ENCODE assay signal across 15 mouse cellular contexts in the genomic region with DNA sequence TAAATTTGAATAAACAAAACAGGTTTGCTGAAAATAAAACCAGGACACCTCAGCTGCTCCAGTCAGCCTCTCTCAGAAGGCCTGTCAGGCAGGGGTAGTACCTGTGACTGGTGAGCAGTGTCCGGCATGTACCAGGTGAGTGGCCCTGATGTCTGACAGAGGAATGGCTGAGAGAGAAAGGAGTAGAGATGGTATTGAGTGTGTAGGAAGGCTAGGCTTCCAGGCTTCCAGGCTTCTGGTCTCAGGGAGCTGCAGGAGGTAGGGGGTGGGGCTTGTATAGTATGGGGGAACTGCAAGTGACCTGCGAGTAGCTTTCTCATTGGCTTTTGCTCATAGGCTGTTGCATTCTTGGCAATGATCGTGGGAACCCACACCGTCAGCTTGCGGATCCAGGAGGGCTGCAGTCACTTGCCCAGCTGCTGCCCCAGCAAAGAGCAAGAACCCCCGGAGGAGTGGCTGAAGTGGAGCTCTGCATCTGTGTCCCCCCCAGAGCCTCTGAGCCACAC. TPM values are rescaled to one million over a fixed set of nuclear protein-coding genes. Genes with fewer than 3 reads are reported as not detected.
DNase-seq lines count a peak whose midpoint lies in the region; ATAC-seq lines count a peak whose summit lies in the region.
"Had no signal": no experiment of that assay in that cellular context is flagged by ENCODE, and none has a peak within 500 bp of the region (broad histone marks: within the 10 kb centered on the region; RNA-seq: fewer than 3 reads in every experiment).

Il25 (plus strand) TSS at position 51 of the 506 bp plus-strand sequence.

- peaks cover 20% of the 10 kb centered on the region for H3K4me1 ChIP-seq in heart, embryonic 12.5 days (replicated peaks)
- H3K4me1 ChIP-seq in heart, embryonic 11.5 days (ENCODE audit: control insufficient read depth, insufficient read depth, low read length) = 0 out of 2 replicates have a peak, but pooled peaks cover 4% of the 10 kb centered on the region
- peaks cover 20% of the 10 kb centered on the region for H3K4me1 ChIP-seq in neural tube, embryonic 12.5 days
- H3K4me1 ChIP-seq in hindbrain, embryonic 14.5 days (replicated peaks; ENCODE audit: control insufficient read depth, insufficient read depth, low read length) = peaks cover 18% of the 10 kb centered on the region

- 39% methylated on average over 6 of the region's 6 CpGs for WGBS in heart, embryonic 12.5 days
- 32% methylated on average over 6 of the region's 6 CpGs for WGBS in heart, embryonic 11.5 days (ENCODE audit: insufficient replicate concordance)
- 33% methylated on average over 6 of the region's 6 CpGs for WGBS in neural tube, embryonic 12.5 days
- WGBS in hindbrain, embryonic 14.5 days = 32% methylated on average over 6 of the region's 6 CpGs

- no peak within 1 kb of the TSS for H3K27ac ChIP-seq in heart, embryonic 12.5 days (ENCODE audit: poor library complexity, severe bottlenecking)
- H3K27ac ChIP-seq in heart, embryonic 11.5 days (ENCODE audit: low read depth, low read length) = no peak within 1 kb of the TSS
- H3K27ac ChIP-seq in neural tube, embryonic 12.5 days = no peak within 1 kb of the TSS
- no peak within 1 kb of the TSS for H3K27ac ChIP-seq in hindbrain, embryonic 14.5 days
- H3K27ac ChIP-seq: heart, embryonic 13.5 days; macrophage had no signal

- no peaks in the 10 kb centered on the region for H3K9me3 ChIP-seq in heart, embryonic 12.5 days (replicated peaks)
- H3K9me3 ChIP-seq in heart, embryonic 11.5 days (replicated peaks; ENCODE audit: control insufficient read depth, low read length) = no peaks in the 10 kb centered on the region
- no peaks in the 10 kb centered on the region for H3K9me3 ChIP-seq in neural tube, embryonic 12.5 days
- H3K9me3 ChIP-seq in hindbrain, embryonic 14.5 days (ENCODE audit: control insufficient read depth, low read length) = no peaks in the 10 kb centered on the region
- H3K9me3 ChIP-seq: heart, embryonic 13.5 days had no signal

- H3K4me2 ChIP-seq in heart, embryonic 12.5 days = no peak within 1 kb of the TSS
- no peak within 1 kb of the TSS for H3K4me2 ChIP-seq in heart, embryonic 11.5 days
- peak within 1 kb of the TSS; percentile 35 for H3K4me2 ChIP-seq in neural tube, embryonic 12.5 days (replicated peaks)
- peak within 1 kb of the TSS; percentile 20; the same call in 1 of the 2 replicates for H3K4me2 ChIP-seq in hindbrain, embryonic 14.5 days (replicated peaks)
- H3K4me2 ChIP-seq: heart, embryonic 13.5 days had no signal

- ATAC-seq in heart, embryonic 12.5 days (ENCODE audit: insufficient number of reproducible peaks, low FRiP score) = no peak
- no peak for ATAC-seq in heart, embryonic 11.5 days (replicated peaks; ENCODE audit: insufficient number of reproducible peaks, low FRiP score, low TSS enrichment)
- ATAC-seq in neural tube, embryonic 12.5 days (ENCODE audit: low FRiP score, low read depth) = no peak
- no peak for ATAC-seq in hindbrain, embryonic 14.5 days (ENCODE audit: low FRiP score)
- ATAC-seq: inflammation-experienced regulatory T-cells, adult 6 months had no signal

- DNase-seq in neural tube, embryonic 10.5 days (ENCODE audit: extremely low spot score, low spot score) = no peak
- DNase-seq in hindbrain, embryonic 14.5 days (ENCODE audit: low spot score) = peak; percentile 40
- peak; percentile 52 for DNase-seq in retina, embryonic 14.5 days (ENCODE audit: low spot score)
- no peak for DNase-seq in layer of hippocampus, adult 9-10 months (ENCODE audit: low spot score)
- no peak for DNase-seq in left cerebral cortex, adult 18-20 months (ENCODE audit: low spot score in 2 of 2)
- DNase-seq: gastrocnemius, postnatal 14 days; liver; thymus, postnatal 4 days had no signal

- peaks cover 23% of the 10 kb centered on the region for H3K27me3 ChIP-seq in heart, embryonic 12.5 days (replicated peaks)
- peaks cover 9% of the 10 kb centered on the region for H3K27me3 ChIP-seq in heart, embryonic 11.5 days (ENCODE audit: control insufficient read depth, insufficient read depth, low read length)
- H3K27me3 ChIP-seq in neural tube, embryonic 12.5 days (replicated peaks) = no peaks in the 10 kb centered on the region
- no peaks in the 10 kb centered on the region for H3K27me3 ChIP-seq in hindbrain, embryonic 14.5 days (ENCODE audit: control insufficient read depth, insufficient read depth, low read length)

- no peaks in the 10 kb centered on the region for H3K36me3 ChIP-seq in heart, embryonic 12.5 days
- H3K36me3 ChIP-seq in heart, embryonic 11.5 days (ENCODE audit: control insufficient read depth, insufficient read depth, low read length) = no peaks in the 10 kb centered on the region
- H3K36me3 ChIP-seq in neural tube, embryonic 12.5 days = no peaks in the 10 kb centered on the region
- no peaks in the 10 kb centered on the region for H3K36me3 ChIP-seq in hindbrain, embryonic 14.5 days (replicated peaks; ENCODE audit: control insufficient read depth, insufficient read depth)
- H3K36me3 ChIP-seq: heart, embryonic 13.5 days had no signal

- H3K9ac ChIP-seq in heart, embryonic 12.5 days = peak within 1 kb of the TSS; percentile 40; the same call in 1 of the 2 replicates
- H3K9ac ChIP-seq in heart, embryonic 11.5 days (ENCODE audit: low read depth, low read length) = no peak within 1 kb of the TSS
- no peak within 1 kb of the TSS for H3K9ac ChIP-seq in neural tube, embryonic 12.5 days
- H3K9ac ChIP-seq in hindbrain, embryonic 14.5 days = no peak within 1 kb of the TSS
- H3K9ac ChIP-seq: heart, embryonic 13.5 days had no signal

- H3K4me3 ChIP-seq in heart, embryonic 12.5 days = no peak within 1 kb of the TSS
- H3K4me3 ChIP-seq in heart, embryonic 11.5 days (ENCODE audit: low read depth, low read length) = no peak within 1 kb of the TSS
- no peak within 1 kb of the TSS for H3K4me3 ChIP-seq in neural tube, embryonic 12.5 days
- H3K4me3 ChIP-seq in hindbrain, embryonic 14.5 days (replicated peaks; ENCODE audit: low read length) = no peak within 1 kb of the TSS
- H3K4me3 ChIP-seq: heart, embryonic 13.5 days had no signal

RNA-seq across cellular contexts. Expression of gene Il25, which starts in this region (rescaled TPM):
- not detected in 2 replicates for polyA plus RNA-seq in heart, embryonic 12.5 days (2016; fragmentation: Nextera tagmentation; extraction: Ambion mirVana)
- not detected in 2 replicates for polyA plus RNA-seq in heart, embryonic 11.5 days (2014; fragmentation: Nextera tagmentation; extraction: Ambion mirVana)
- polyA plus RNA-seq in neural tube, embryonic 12.5 days (2016; fragmentation: Nextera tagmentation; extraction: Ambion mirVana) = 0.19 and 0.48 TPM in 2 replicates
- polyA plus RNA-seq in hindbrain, embryonic 14.5 days (2014; fragmentation: Nextera tagmentation; extraction: Ambion mirVana) = 0.72 and 0.74 TPM in 2 replicates
- total RNA-seq in left cerebral cortex, adult 18-20 months (2021) = under 1 TPM in 1 of 2 experiments, not detected in 1; 0.33 TPM
- total RNA-seq: gastrocnemius, postnatal 14 days; layer of hippocampus, adult 18-20 months had no signal
- polyA plus RNA-seq: heart, embryonic 13.5 days; inflammation-experienced regulatory T-cells, adult 6 months; macrophage had no signal

Comparison
In these comparisons a context has a peak if more than half of its experiments do, and no peak if none do; other contexts are left out.
1. Peak in DNase-seq and H3K4me2 ChIP-seq in hindbrain, embryonic 14.5 days; RNA of the gene not detected or under 1 TPM.